Mouse (Mus musculus): ENCODE measurements at regions not wholly inside any gene's neighbourhood (a gene's known extent, or its start where the extent isn't known, plus 50 kb on each side); places are given as distances from the start of the nearest gene placed in this dataset.

- no peak for DNase-seq (ENCODE audit: low read depth, low spot score)
- Histone ChIP-seq H3K27ac (ENCODE audit: insufficient read depth, low read depth, low read length, poor library complexity, severe bottlenecking) (no peak overlapping the region), H3K9ac (ENCODE audit: insufficient read depth, low read depth, low read length, poor library complexity, severe bottlenecking) (no peak overlapping the region), H3K4me3 (ENCODE audit: insufficient read depth in 1 of 2, low read depth in 1 of 2, low read length in 2 of 2, poor library complexity in 1 of 2, severe bottlenecking in 1 of 2) (no peak overlapping the region), H3K36me3 (ENCODE audit: control insufficient read depth, insufficient read depth, low read length, poor library complexity, severe bottlenecking) (no peaks in the 10 kb centered on the region), H3K4me1 (ENCODE audit: control insufficient read depth in 2 of 2, insufficient read depth in 2 of 2, low read length in 2 of 2, poor library complexity in 1 of 2) (no peaks in the 10 kb centered on the region), H3K9me3 (ENCODE audit: control insufficient read depth, insufficient read depth, low read depth, low read length) (no peaks in the 10 kb centered on the region)
- no peak for TF ChIP-seq ZC3H11A (IDR thresholded peaks at IDR 0.05; ENCODE audit: borderline replicate concordance, low read depth, low read length)
- TF ChIP-seq CHD2 (IDR thresholded peaks at IDR 0.05; ENCODE audit: low read depth, low read length) = no peak
- no peak for TF ChIP-seq MAFK (IDR thresholded peaks at IDR 0.05; ENCODE audit: insufficient read depth, low read depth, low read length)
- TF ChIP-seq ZNF384 (IDR thresholded peaks at IDR 0.05; ENCODE audit: low read depth, low read length) = no peak
- no peak for TF ChIP-seq HCFC1 (IDR thresholded peaks at IDR 0.05; ENCODE audit: borderline replicate concordance, insufficient read depth, low read length)
- in situ Hi-C loops (cut with MboI; ENCODE audit: low sequenced_read_pairs in 2 of 2, unreplicated experiment in 2 of 2) = no loop called here
Measured at GRCm38 (mm10) chr1:144300670-144301069, 51.6 kb upstream of the Rgs1 start.
